Mouse (Mus musculus): ENCODE measurements at regions not wholly inside any gene's neighbourhood (a gene's known extent, or its start where the extent isn't known, plus 50 kb on each side); places are given as distances from the start of the nearest gene placed in this dataset.

DNA sequence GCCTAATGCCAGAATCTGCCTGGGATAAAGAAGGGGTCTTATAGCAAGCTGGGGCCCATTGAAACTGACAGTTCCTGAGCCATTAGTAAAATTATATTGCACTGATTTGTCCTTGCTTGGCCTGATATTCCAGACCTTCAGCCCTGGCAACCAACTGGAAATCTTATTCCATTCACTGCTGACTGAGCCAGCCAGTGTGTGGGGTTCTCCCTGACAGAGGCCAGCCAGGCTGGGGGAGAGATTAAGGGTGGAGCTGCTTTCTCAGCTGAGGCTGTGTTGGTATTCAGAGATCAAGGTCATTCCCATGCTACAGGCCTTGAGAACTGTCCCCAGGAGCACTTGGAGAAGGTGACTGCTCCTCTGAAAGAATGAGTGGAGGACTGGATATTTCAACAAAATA is 226.9 kb downstream of the Ar start:
- DNase-seq (ENCODE audit: low read depth): no peak

DNA sequence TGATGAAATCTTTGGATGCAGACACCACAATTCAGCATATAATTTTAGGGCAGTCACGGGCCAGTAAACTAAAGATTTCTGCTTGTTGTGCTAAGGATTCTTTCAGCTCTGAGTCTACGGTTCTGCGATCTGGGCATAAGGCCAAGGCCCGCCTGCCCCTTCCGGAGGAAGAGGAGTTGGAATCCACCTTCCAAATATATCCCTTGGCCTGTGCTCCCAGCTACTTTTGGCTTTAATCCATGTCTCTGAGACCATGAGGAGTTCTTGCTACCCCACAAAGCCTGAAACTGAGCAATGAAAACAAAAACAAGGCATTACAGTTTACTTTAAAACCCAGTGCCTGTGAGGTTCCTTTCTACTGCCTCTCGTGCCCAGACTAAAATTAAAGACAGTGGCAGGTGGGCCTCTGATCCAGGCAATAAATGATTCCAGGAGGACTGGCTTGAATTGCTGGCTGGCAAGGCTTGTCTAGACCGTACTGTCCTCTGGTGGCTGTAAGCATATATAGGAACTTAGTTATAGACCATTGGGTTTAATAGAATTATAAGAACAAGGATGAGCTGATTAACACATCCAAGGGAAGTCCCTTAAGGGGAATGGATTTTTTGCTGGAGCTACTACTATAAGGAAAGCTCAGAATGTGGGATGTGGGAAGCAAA is 231.8 kb downstream of the Ar start:
- peak; percentile 70 for DNase-seq (ENCODE audit: low read depth)

GRCm38 (mm10) chrX:98384017-98384416 is 235.4 kb downstream of the Ar start:
- DNase-seq (ENCODE audit: low read depth): no peak

GRCm38 (mm10) chrX:98392376-98392775 is 243.8 kb downstream of the Ar start:
- no peak for DNase-seq (ENCODE audit: low read depth)

- no peak for DNase-seq (ENCODE audit: low read depth)
Observed at GRCm38 (mm10) chrX:98409090-98409489, 260.5 kb downstream of the Ar start.

DNA sequence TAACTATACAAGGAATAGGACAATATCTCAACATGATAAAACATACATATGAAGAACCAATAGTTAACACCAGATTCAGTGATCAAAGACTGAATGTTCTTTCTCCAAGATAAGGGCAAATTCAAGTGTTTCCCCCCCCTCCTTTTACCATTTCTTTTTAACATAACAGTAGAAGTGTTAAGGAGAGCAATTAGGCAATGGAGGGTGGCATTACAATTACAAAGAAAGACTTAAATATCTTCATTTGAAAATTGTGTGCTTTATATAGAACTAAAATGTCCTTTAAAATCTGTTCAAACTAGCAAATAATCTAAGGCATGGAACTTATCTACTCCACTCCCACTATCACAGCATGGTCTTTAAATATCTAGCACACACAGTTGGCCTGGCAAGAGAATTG is 270.9 kb downstream of the Ar start:
- no peak for DNase-seq (ENCODE audit: low read depth)

GRCm38 (mm10) chrX:98452026-98452425 is 303.5 kb downstream of the Ar start:
- no peak for DNase-seq (ENCODE audit: low read depth)

DNA sequence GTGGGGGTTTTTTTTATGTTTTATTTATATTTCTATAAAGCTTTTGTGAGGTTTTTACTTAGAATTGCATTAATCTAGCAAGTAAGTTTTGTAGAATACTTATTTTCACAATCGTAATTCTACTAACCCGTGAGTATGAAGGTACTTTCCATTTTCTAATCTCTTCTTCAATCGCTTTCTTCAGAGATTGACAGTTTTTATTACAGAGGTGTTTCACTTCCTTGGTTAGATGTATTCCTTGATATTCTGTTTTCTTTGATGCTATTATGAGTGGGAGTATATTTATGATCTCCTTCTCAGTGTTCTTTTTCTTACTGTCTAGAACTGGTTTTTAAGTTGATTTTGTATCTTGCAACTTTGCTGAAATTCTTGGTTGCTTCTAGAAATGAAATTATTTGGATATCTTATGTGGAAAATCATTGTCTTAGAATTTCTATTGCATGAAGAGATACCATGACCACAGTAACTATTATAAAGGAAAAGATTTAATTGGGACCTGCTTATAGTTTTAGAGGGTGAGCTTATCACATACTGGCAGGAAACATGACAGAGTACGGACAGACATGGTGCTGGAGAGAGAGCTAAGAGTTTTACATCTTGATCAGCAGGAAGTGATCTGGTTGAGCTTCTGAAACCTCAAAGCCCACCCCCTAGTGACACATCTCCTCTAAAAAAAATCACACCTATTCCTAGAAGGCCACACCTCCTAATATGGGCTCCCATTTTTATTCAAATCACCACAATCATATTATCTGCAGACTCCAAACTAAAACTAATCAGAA is 328.1 kb downstream of the Ar start:
- peak; percentile 5 for DNase-seq (ENCODE audit: low read depth)

All from 416B (cell line).